Mouse (Mus musculus) stomach, embryonic 14.5 days (tissue): ENCODE data around the gene Hyal2. TPM values are rescaled to one million over a fixed set of nuclear protein-coding genes. Genes with fewer than 3 reads are reported as not detected.

Experiments
- ATAC-seq: fragments of 200-750 bp; cut with Nextera tagmentation; 2 replicates; pipeline ENCODE4 v1.8.0; 2017; ENCODE audit warnings: low read depth, moderate TSS enrichment; ENCODE audit not compliant: insufficient number of reproducible peaks, insufficient read depth, low FRiP score
- H3K27ac ChIP-seq: fragments of 300-500 bp; sonication (generic); 2 replicates; pipeline ENCODE4 v1.5.1; 2014; ENCODE audit warnings: mild to moderate bottlenecking, low read length, moderate library complexity, mixed read lengths
- H3K27me3 ChIP-seq: fragments of 300-500 bp; sonication (generic); 2 replicates; pipeline ENCODE4 v1.6.1; 2014; ENCODE audit warnings: low read length, control low read depth, mixed read lengths; ENCODE audit not compliant: control insufficient read depth, insufficient read depth
- H3K36me3 ChIP-seq: fragments of 300-500 bp; sonication (generic); 2 replicates; pipeline ENCODE4 v1.6.1; 2014; ENCODE audit warnings: mild to moderate bottlenecking, control low read depth, low read length, moderate library complexity, mixed read lengths; ENCODE audit not compliant: control insufficient read depth, insufficient read depth
- H3K4me1 ChIP-seq: fragments of 300-500 bp; sonication (generic); 2 replicates; pipeline ENCODE4 v1.6.1; 2014; ENCODE audit warnings: low read length, control low read depth, mixed read lengths; ENCODE audit not compliant: control insufficient read depth, insufficient read depth
- H3K4me2 ChIP-seq: fragments of 300-500 bp; sonication (generic); replicated peaks from 2 replicates; pipeline ENCODE4 v1.6.1; 2014; ENCODE audit warnings: low read depth, low read length, control low read depth
- H3K4me3 ChIP-seq: fragments of 300-500 bp; sonication (generic); 2 replicates; pipeline ENCODE4 v1.5.1; 2014; ENCODE audit warnings: low read depth, low read length, control low read depth
- H3K9ac ChIP-seq: fragments of 300-500 bp; sonication (generic); replicated peaks from 2 replicates; pipeline ENCODE4 v1.6.1; 2014; ENCODE audit warnings: low read depth, mild to moderate bottlenecking, control low read depth, low read length, moderate library complexity, mixed read lengths
- H3K9me3 ChIP-seq: fragments of 300-500 bp; sonication (generic); 2 replicates; pipeline ENCODE4 v1.6.1; 2016; ENCODE audit warnings: low read depth, low read length, control low read depth; ENCODE audit not compliant: control insufficient read depth
- WGBS: fragments of 180-500 bp; shearing (Covaris S2); extraction: QIAGEN DNeasy Blood & Tissue Kit; methylation state at CpG from one replicate; pipeline ENCODE4 v1.1.7; 2014; 5-methylcytosine and 5-hydroxymethylcytosine counted together
- polyA plus RNA-seq: library from polyadenylated mRNA; unstranded; fragments of >200 nt; fragmentation: Nextera tagmentation; extraction: Ambion mirVana; gene quantifications from 2 replicates; pipeline ENCODE4 v1.2.1, GENCODE M21; 2014

Gene Hyal2
- polyA plus RNA-seq, 1 experiment from 2014 or later, result 127 TPM

DNA sequence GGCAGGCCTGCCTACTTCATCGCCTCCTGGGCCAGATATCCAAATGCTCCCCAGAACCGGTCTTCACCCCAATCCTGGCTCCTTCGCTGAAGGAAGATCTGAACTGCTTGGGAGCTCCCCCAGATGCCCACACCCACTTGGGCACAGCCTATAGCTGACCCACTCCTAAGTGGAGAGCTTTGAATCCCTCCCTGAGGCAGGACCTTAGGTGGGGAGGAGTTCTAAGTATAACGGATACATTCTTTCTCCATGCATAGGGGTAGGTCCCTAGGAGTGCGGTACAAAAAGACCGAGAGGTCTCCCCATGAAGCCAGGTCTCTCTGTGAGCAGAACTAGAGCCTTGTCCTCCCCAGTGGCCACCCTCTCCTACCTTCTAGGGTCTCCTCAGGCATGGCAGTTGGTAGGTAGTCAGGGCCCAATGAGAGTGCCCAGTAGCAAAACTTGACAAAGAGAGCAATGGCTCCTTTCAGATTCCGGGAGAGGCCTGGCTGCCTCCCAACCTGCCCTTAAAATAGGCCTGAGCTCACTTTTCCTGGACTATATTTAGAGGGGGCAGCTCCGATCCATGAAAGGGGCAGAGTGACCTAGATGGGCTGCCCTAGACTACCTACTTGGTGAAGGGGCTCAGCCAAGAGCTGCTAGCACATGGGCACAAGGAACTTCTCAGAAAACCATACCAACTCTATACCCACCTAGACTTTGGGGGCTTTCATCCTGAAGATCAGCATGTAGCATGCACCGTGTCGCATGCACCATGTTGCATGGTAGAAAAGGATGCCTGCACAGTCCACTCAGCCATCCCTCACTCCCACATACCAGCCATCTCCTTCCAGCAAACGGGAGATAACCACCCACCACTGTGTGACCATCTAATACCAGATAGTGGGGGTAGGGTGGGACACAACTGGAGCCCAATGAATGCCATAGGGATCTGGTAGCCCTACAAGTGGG is 29.1 kb downstream of the Hyal2 start:
- H3K27me3 ChIP-seq, result no peaks in the 10 kb centered on the region
- no peaks in the 10 kb centered on the region for H3K9me3 ChIP-seq
- no peak overlapping the region for H3K4me3 ChIP-seq
- WGBS, result 89% methylated on average over 11 of the region's 11 CpGs
- H3K9ac ChIP-seq, result no peak overlapping the region
- peaks cover 19% of the 10 kb centered on the region for H3K36me3 ChIP-seq
- H3K4me2 ChIP-seq, result no peak overlapping the region
- no peak overlapping the region for H3K27ac ChIP-seq
- ATAC-seq, result no peak
- no peaks in the 10 kb centered on the region for H3K4me1 ChIP-seq

DNA sequence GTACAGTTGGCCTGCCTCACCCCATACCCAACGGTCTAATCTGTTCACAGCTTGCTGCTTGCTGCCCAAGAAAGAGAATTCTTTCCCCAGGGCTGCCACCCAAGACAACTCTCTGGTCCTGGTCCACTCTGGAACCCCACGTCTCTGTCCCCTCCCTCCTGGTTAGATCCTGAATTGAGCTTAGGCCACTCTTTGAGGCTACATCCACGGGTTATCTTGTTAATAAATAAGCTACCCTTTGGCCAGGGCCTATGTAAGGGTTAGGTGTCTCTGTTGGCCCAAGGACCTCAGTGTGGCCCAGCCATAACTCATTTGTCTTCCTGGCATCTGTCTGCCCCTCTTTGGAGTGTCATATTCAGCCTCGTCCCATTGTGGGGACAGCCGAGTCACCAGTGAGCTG is 30.6 kb downstream of the Hyal2 start:
- Histone ChIP-seq H3K36me3 (peaks cover 7% of the 10 kb centered on the region; the same call in 1 of the 2 replicates), H3K27ac (no peak overlapping the region), H3K9me3 (no peaks in the 10 kb centered on the region), H3K4me3 (no peak overlapping the region), H3K4me2 (no peak overlapping the region), H3K9ac (no peak overlapping the region), H3K27me3 (no peaks in the 10 kb centered on the region), H3K4me1 (no peaks in the 10 kb centered on the region)
- whole genome bisulfite sequencing, result 69% methylated on average over 5 of the region's 5 CpGs
- no peak for ATAC-seq

DNA sequence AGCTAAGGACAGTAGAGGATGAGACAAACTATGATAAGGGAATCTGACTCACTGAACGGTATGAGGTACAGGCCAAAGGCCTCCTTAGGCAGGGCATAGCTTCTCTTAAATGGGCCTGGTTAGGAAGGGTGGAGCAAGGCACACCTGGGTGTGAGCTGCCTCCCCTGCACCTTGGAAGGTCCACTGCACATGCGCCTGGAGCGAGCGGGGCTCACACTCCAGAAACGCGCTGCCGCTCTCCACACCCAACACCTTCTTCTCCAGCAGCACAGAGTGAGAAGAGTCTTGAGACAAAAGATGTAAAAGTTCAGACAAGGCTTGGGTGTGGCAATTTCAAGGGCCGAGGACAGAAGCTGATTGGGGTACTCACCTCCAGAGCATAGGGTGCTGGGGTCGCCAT is 31.7 kb downstream of the Hyal2 start:
- H3K9me3 ChIP-seq, result no peaks in the 10 kb centered on the region
- no peak for ATAC-seq
- H3K4me3 ChIP-seq, result no peak overlapping the region
- H3K4me2 ChIP-seq, result no peak overlapping the region
- H3K9ac ChIP-seq, result no peak overlapping the region
- 86% methylated on average over 9 of the region's 9 CpGs for WGBS
- 0 out of 2 replicates have a peak, but pooled peaks cover 3% of the 10 kb centered on the region for H3K36me3 ChIP-seq
- 0 out of 2 replicates have a peak, but pooled peaks cover 5% of the 10 kb centered on the region for H3K4me1 ChIP-seq
- H3K27ac ChIP-seq, result no peak overlapping the region
- H3K27me3 ChIP-seq, result no peaks in the 10 kb centered on the region

DNA sequence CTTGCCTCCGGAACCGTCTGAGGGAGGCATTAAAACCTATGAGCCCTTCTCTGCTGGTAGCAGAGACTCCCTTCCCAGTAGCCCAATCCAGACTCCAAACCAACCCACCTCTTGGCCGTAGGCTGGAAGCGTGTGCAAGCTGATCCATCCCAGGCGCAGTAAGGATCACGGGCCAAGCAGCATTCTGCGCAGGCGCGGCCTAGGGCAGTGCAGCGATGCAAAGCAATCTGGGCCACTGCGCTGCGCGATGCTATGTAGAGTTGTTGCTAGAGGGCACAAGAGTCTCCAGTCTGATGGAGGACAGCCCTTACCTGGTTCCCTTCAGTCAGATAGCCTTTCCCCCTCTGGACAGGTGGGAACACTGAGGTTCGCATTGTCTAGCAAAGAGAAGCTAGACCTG is 32.1 kb downstream of the Hyal2 start:
- no peak for ATAC-seq
- whole genome bisulfite sequencing, result 65% methylated on average over 14 of the region's 14 CpGs
- Histone ChIP-seq H3K27me3 (no peaks in the 10 kb centered on the region), H3K4me2 (no peak overlapping the region), H3K27ac (no peak overlapping the region), H3K9me3 (no peaks in the 10 kb centered on the region), H3K4me1 (0 out of 2 replicates have a peak, but pooled peaks cover 8% of the 10 kb centered on the region), H3K9ac (no peak overlapping the region), H3K36me3 (0 out of 2 replicates have a peak, but pooled peaks cover 3% of the 10 kb centered on the region), H3K4me3 (no peak overlapping the region)

DNA sequence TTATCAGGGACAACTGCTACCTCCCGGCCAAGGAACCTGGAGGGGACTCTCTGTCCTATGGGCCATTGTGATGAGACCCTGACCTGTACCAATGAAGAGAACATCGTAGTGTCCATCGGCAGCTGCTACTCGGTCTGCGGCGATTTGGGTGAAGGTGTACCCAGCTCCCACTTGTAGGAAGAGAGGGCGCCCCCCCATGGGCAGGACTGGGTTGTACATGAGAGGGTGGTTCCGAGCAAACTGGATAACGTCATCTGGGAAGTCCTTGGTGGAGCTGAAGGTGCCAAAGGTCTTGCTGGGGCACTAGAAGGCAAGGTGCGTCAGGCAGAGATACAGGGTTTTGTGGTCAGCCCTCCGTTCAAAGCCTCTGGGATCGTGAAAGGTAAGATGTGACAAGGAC is 33.0 kb downstream of the Hyal2 start:
- no peak for ATAC-seq
- H3K4me1 ChIP-seq, result 0 out of 2 replicates have a peak, but pooled peaks cover 8% of the 10 kb centered on the region
- H3K27me3 ChIP-seq, result no peaks in the 10 kb centered on the region
- H3K9me3 ChIP-seq, result no peaks in the 10 kb centered on the region
- H3K36me3 ChIP-seq, result 0 out of 2 replicates have a peak, but pooled peaks cover 3% of the 10 kb centered on the region
- no peak overlapping the region for H3K9ac ChIP-seq
- no peak overlapping the region for H3K4me3 ChIP-seq
- H3K27ac ChIP-seq, result no peak overlapping the region
- no peak overlapping the region for H3K4me2 ChIP-seq
- WGBS, result 77% methylated on average over 12 of the region's 12 CpGs

DNA sequence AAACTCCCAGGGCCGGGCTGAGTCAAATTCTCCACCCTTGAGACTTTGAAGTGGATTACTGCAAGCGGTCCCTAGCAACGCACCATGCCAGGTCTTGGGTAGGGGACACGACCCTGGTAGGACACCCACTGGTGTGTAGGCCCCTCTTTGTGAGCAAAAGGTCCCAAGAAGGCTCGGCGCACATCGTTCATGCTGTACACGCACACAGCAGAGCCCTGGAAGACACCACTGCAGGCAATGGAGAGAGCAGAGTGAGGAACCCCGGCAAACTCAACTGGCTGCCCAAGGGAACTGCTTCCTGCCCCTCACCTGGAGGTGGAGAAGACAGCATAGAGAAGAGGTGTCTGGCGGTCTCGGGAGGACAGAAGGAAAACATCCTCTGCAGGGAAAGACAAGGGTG is 33.5 kb downstream of the Hyal2 start:
- Histone ChIP-seq H3K4me3 (no peak overlapping the region), H3K27ac (no peak overlapping the region), H3K27me3 (no peaks in the 10 kb centered on the region), H3K4me1 (peaks cover 9% of the 10 kb centered on the region; the same call in 1 of the 2 replicates), H3K9me3 (no peaks in the 10 kb centered on the region), H3K9ac (no peak overlapping the region), H3K4me2 (no peak overlapping the region), H3K36me3 (no peaks in the 10 kb centered on the region)
- ATAC-seq, result no peak
- WGBS, result 85% methylated on average over 11 of the region's 11 CpGs

DNA sequence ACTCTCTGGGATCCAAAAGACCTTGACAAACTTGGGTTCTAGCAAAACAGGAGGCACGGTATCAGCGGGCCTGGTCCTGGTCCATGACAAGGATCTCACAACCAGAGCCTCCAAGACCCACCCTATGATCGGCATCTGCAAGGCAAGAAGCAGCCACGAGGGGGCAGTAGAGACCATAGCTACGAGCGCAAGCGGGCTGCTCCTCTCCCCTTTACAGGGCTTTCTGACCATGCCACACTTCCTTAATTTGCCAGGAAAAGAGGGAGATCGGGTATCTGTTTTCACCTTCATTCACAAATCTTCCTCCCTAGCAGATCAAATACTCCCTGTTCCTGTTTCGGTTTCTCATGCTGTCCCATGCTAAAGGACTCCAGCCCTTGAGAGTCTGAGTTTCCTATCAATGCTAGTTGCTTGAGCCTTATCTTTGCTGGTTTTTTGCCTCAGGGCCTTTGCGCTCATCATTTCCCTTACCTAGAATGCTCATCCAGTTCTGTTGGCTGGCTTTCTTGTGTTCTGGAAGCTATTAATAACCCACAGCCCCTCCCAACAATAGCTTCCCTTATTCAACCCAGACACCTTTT is 34.4 kb downstream of the Hyal2 start:
- Histone ChIP-seq H3K36me3 (no peaks in the 10 kb centered on the region), H3K4me2 (no peak overlapping the region), H3K9me3 (no peaks in the 10 kb centered on the region), H3K4me1 (peaks cover 17% of the 10 kb centered on the region; the same call in 1 of the 2 replicates), H3K27me3 (no peaks in the 10 kb centered on the region), H3K4me3 (no peak overlapping the region), H3K9ac (no peak overlapping the region; the same call in 1 of the 2 replicates), H3K27ac (no peak overlapping the region)
- WGBS, result 11% methylated on average over 10 of the region's 10 CpGs
- no peak for ATAC-seq

DNA sequence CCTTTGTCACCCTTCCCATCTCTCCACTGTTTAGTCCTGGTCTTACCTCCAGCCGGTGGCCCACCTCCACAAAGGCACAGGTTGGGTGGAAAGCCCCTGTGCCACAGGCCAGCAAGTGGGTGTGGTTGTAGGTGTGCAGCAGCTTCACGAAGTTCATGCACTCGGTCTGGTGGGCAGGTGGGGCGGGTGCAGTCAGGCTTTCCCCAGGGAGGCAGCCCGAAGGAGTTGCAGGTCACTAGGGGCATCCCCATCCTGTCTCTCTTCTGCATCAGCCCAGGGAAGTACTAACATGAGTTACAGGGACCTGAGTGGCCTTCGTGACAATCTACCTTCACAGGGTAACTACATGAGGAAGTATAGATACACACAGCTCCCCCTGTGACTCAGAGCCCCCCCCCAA is 35.5 kb downstream of the Hyal2 start:
- Histone ChIP-seq H3K36me3 (no peaks in the 10 kb centered on the region), H3K4me3 (no peak overlapping the region), H3K27me3 (no peaks in the 10 kb centered on the region), H3K9ac (no peak overlapping the region), H3K4me2 (no peak overlapping the region), H3K4me1 (peaks cover 22% of the 10 kb centered on the region; the same call in 1 of the 2 replicates), H3K27ac (no peak overlapping the region), H3K9me3 (no peaks in the 10 kb centered on the region)
- ATAC-seq, result no peak
- 68% methylated on average over 6 of the region's 6 CpGs for whole genome bisulfite sequencing
